Mouse (Mus musculus) R1 (cell line): ENCODE measurements around the gene Frmpd4.

Experiments used
- DNase-seq: peaks from one replicate; pipeline ENCODE4 v3.0.0-alpha.2; 2018; ENCODE audit warnings: low read depth, low spot score

Gene Frmpd4

GRCm38 (mm10) chrX:168577131-168577530, at the start of gene Frmpd4:
Gene Frmpd4 (minus strand): TSS chrX:168577231.
- no peak for DNase-seq

GRCm38 (mm10) chrX:168595193-168595592, 18.2 kb upstream of the Frmpd4 start:
- DNase-seq: no peak

DNA sequence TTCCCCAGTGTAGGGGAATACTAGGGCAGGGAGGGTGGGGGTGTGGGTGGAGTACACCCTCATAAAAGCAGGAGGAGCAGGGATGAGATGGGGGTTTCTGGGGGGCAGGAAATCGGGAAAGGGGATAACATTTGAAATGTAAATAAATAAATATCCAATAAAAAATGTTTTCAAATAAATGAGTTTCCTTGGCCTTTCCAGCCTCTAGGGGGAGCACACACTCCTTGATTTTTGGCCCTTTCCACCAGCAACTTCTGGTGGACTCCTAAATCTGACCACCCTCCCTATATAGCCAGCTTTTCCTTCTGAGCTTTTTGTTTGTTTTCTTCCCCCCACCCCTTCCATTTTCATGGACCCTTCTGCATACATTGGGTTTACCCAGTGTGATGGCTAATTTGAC, 7.3 kb upstream of the Frmpd4 start:
- peak; percentile 1 for DNase-seq

DNA sequence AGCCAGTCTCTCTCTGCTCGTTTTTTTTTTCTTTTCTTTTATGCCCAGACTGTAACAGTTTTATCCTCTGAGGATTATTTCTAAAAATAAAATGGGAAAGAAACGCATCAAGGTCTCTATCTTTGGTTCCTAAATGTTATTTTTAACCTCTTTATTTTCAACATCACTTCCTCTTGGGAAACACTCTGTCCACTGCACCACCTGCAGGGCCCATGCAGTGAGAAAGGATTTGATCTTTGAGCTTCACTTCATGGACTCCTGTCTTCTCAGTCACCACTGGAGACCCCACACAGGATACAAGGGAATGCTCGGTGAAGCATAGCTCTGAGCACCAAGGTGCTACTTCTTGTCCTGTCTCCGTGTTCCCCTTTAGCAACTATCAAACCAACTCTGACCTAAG, 5.2 kb downstream of the Frmpd4 start:
- DNase-seq: no peak

- no peak for DNase-seq
Observed at GRCm38 (mm10) chrX:168569231-168569630, 7.8 kb downstream of the Frmpd4 start.

GRCm38 (mm10) chrX:168505254-168505653, 71.8 kb downstream of the Frmpd4 start:
- DNase-seq: no peak

DNA sequence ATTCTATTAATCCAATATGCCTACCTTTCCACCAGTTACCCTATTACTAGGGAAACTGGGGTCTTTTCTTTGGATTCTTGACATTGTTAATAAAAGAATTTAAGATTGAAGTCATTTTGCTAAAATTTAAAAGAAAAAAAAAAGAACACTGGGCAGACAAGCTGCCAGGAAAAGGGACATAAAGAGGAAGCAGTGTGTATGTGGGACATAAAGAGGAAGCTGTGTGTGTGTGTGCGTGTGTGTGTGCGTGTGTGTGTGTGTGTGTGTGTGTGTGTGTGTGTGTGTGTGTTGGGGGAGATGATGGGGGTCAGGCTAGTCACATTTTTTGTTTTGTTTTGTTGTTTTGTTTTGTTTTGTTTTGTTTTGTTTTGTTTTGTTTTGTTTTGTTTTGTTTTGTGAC, 121.8 kb downstream of the Frmpd4 start:
- no peak for DNase-seq

- DNase-seq: no peak
Observed at GRCm38 (mm10) chrX:168431206-168431605, 145.8 kb downstream of the Frmpd4 start.

GRCm38 (mm10) chrX:168429814-168430213, 147.2 kb downstream of the Frmpd4 start:
- DNase-seq: no peak

GRCm38 (mm10) chrX:168415403-168415802, 161.6 kb downstream of the Frmpd4 start:
- DNase-seq: peak; percentile 27

GRCm38 (mm10) chrX:168403512-168403911, 173.5 kb downstream of the Frmpd4 start:
- no peak for DNase-seq

- DNase-seq: no peak
Observed at GRCm38 (mm10) chrX:168350431-168350830, 226.6 kb downstream of the Frmpd4 start.

DNA sequence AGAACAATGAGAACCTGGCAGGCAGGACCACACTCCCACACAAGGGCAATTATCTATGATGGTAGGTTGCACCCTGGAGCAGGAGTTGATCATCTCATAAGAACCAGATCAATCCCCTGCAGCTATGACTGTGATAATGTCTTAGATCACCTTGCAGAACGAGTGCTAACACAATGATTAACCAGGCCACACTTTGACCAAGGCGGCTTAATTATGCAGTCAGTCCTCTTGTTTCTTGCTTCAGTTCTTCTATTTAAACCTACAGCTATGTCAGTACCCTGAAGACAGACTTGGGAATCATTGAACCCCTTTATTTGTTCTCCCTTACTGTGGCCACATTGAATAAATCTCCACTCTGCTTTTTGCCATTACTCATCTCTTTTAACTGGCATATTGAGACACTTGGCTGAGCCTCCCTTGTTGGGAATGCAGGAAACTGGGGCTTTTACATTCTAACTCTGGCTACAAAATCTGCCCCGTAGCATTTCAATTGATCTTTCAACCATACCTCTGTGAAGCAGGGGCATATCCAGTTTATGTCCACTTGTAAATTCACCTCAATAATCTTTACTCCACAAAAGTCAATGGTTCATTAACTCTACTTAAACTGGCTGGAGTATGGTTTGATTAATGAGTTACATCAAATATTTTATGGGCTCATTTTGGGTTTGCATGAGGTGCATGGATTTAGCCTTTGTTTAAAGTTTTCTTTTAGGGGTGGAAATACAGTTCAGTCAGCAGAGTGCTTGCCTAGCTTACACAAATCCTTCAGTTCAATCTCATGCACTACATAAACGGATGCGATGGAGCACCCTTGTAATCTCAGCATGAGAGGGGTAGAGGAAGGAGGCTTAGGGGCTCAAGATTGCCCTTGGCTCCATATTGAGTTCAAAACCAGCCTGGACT, 227.5 kb downstream of the Frmpd4 start:
- DNase-seq: no peak

GRCm38 (mm10) chrX:168338212-168338611, 238.8 kb downstream of the Frmpd4 start:
- DNase-seq: no peak

- DNase-seq: no peak
Observed at GRCm38 (mm10) chrX:168325161-168325560, 251.9 kb downstream of the Frmpd4 start.

DNA sequence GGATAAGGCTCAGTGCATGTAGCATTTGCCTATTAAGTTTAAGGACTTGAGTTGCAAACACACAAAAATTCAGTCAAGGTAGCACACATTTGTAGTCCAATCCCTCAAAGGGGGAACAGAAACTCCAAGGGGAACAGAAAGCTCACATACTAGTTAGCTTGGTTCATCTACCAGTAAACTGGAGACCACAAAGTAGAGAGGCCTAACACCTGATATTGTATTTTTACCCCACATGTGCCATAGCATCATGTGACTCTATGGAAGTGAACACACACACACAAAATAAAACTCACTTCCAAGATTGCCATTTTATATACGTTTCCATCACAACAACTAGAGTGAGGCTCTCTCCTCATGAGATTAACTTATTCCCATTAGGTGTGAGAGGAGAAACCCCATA, 264.9 kb downstream of the Frmpd4 start:
- DNase-seq: no peak

DNA sequence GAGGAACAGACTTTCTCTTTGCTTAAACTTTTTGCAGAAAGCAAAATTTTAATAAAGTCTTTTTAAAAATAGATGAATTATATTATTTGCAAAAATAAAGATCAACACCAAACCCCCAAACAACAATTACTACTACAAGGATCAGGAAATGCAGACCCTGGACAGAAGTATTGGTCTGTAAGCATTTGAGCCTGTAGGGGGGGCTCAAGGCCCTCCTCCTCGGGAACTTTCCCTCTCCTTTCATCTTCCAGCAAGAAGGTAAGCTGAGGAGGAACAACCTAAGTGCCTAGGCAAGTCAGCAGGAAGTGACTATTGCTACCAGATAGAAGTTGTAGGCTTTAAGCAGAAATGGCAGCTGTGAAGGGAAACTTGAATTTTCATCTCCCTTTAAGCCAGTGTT, 266.9 kb downstream of the Frmpd4 start:
- peak; percentile 4 for DNase-seq

DNA sequence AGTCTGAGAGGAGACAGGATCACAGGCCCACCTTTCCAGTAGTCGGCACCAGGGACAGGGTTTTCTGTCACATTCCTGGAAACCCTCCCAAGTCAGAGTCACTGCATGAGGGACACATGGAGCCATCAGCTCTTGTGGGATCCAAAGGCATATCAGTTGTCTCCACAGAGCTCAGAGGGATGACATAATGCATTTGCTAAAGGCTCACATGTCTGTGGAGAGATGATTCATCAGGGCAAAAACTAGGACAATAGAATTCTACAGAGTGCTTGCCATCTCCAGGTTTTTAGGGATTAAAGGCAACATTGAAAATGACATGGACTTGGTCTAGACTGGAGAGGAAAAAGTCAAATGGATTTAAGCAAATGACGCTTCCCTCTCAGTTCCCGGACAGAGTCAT, 284.5 kb downstream of the Frmpd4 start:
- no peak for DNase-seq

- DNase-seq: no peak
Observed at GRCm38 (mm10) chrX:168207034-168207433, 370.0 kb downstream of the Frmpd4 start.

- no peak for DNase-seq
Observed at GRCm38 (mm10) chrX:168191944-168192343, 385.1 kb downstream of the Frmpd4 start.

DNA sequence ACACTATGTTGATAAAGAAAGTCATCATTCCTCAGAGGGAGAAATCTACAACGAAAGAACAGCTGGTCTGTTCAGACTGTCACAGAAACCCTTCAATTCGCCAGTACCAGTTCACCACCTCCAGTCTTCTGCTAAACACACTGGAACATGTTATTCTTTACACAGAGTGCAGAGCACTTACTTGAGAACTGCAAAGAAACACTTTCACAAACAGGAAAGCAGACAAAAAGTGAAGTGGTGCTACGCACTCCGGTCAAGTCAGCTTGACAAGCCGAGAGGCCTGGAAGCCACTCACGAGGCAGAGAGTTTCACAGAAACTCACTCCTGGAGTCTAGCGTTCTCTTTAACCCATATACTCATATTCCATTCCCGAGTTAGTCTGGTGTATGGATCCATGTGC, 387.5 kb downstream of the Frmpd4 start:
- DNase-seq: no peak

- DNase-seq: peak; percentile 56
Observed at GRCm38 (mm10) chrX:168163001-168163400, 414.0 kb downstream of the Frmpd4 start.

DNA sequence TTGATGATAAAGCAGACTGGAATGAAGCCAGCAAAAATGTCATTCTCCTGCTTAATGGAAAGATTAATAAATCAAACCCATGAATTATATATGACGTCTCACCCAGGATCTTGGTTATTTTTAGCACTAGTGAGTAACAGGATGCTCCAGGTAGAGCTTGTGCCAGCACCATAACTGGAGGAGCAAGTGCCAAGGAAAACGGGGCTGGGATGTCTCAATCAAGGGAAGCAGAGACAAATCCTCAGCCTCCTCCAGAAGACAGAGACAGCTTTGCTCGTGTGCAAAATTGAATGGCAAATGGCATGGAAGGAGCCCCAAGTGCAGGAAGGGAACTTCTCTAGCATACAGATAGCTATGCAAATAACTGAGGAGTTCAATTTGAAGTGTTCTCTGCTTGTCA, 418.2 kb downstream of the Frmpd4 start:
- no peak for DNase-seq
